Mouse (Mus musculus): ENCODE data around the gene Cfap73.

GRCm38 (mm10) chr5:120626399-120626798 lies 7.6 kb downstream of the Cfap73 start:
- no peak for TF ChIP-seq POLR2A (IDR thresholded peaks at IDR 0.05; ENCODE audit: borderline replicate concordance, control insufficient read depth, low read depth, low read length)
- no peak for TF ChIP-seq CTCF (IDR thresholded peaks at IDR 0.05; ENCODE audit: control insufficient read depth, insufficient read depth, low read length)

Data from bone marrow, adult 2 months (tissue).